Mouse (Mus musculus) midbrain, embryonic 11.5 days (tissue): ENCODE measurements around the gene Mpz. TPM values are rescaled to one million over a fixed set of nuclear protein-coding genes. Genes with fewer than 3 reads are reported as not detected.

Source experiments
- ATAC-seq: fragments of 200-750 bp; cut with Nextera tagmentation; 2 replicates; pipeline ENCODE4 v1.8.0; 2017; ENCODE audit warnings: moderate TSS enrichment, moderate library complexity; ENCODE audit not compliant: low FRiP score
- DNase-seq: peaks from one replicate; pipeline ENCODE4 v3.0.0; 2015; ENCODE audit warnings: low spot score; ENCODE audit errors: missing footprints
- H3K27ac ChIP-seq: fragments of 300-500 bp; sonication (generic); 2 replicates; pipeline ENCODE4 v1.5.1; 2014; ENCODE audit warnings: low read depth, low read length
- H3K27me3 ChIP-seq: fragments of 300-500 bp; sonication (generic); 2 replicates; pipeline ENCODE4 v1.6.1; 2014; ENCODE audit warnings: mild to moderate bottlenecking, low read length, moderate library complexity, mixed read lengths; ENCODE audit not compliant: control insufficient read depth, insufficient read depth
- H3K36me3 ChIP-seq: fragments of 300-500 bp; sonication (generic); 2 replicates; pipeline ENCODE4 v1.6.1; 2014; ENCODE audit warnings: mild to moderate bottlenecking, low read length, moderate library complexity, mixed read lengths; ENCODE audit not compliant: control insufficient read depth, insufficient read depth
- H3K4me1 ChIP-seq: fragments of 300-500 bp; sonication (generic); 2 replicates; pipeline ENCODE4 v1.6.1; 2014; ENCODE audit warnings: low read length; ENCODE audit not compliant: control insufficient read depth, insufficient read depth
- H3K4me2 ChIP-seq: fragments of 300-500 bp; sonication (generic); 2 replicates; pipeline ENCODE4 v1.6.1; 2014; ENCODE audit warnings: mild to moderate bottlenecking, moderate library complexity
- H3K4me3 ChIP-seq: fragments of 300-500 bp; sonication (generic); 2 replicates; pipeline ENCODE4 v1.5.1; 2014; ENCODE audit warnings: low read depth, low read length
- H3K9ac ChIP-seq: fragments of 300-500 bp; sonication (generic); 2 replicates; pipeline ENCODE4 v1.6.1; 2014; ENCODE audit warnings: low read length
- H3K9me3 ChIP-seq: fragments of 300-500 bp; sonication (generic); 2 replicates; pipeline ENCODE4 v1.6.1; 2016; ENCODE audit warnings: low read length; ENCODE audit not compliant: control insufficient read depth
- WGBS: fragments of 180-500 bp; shearing (Covaris S2); extraction: QIAGEN DNeasy Blood & Tissue Kit; methylation state at CpG from one replicate; pipeline ENCODE4 v1.1.7; 2014; 5-methylcytosine and 5-hydroxymethylcytosine counted together
- polyA plus RNA-seq: library from polyadenylated mRNA; unstranded; fragments of >200 nt; fragmentation: Nextera tagmentation; extraction: Ambion mirVana; gene quantifications from 2 replicates; pipeline ENCODE4 v1.2.1, GENCODE M21; 2014

Mpz gene
- polyA plus RNA-seq = 0.12 TPM in 2 replicates

DNA sequence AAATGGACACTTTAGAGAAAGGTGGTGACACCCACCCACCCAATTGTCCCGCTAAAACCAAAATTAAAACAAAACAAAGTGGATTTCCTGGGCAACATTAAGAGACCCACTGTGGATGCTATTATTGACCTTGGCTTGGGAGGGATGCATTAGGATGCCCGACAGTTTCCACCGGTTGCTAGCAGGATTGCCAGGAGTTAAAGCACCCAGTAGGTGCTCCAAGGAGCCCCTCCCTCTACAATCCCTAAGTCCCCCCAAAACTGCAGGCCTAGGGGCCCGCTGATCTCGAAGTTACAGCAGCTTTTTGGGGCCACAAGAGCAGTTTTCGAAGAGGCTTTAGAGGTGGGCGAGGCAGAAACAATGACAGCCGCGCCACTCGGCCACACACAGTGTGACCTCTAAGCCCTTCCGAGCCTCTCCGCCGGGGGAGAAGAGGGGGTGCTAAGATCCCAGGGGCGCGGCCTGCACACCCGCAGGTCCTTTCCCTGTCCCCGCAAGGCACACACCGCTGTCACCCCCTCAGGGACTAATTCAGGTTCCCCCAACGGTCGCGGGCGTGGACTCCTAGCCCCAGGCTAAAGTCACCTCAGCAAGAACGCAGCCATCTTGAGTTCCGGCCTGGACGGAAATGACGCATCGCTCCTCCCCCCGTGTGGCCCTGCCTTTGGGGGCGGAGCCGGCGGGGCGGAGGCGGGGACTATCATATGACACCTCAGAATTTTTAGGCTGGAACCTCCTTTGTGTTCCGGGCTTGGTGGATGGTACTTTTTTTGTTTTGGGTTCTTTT, at the start of gene Mpz, which contains the start of gene Sdhc:
TSS of gene Mpz (plus strand) at position 738 of the 787 bp plus-strand sequence.
TSS of gene Sdhc (minus strand) at position 630 of the 787 bp plus-strand sequence.
- no peaks in the 10 kb centered on the region for H3K27me3 ChIP-seq
- DNase-seq = peak; percentile 99
- peak within 1 kb of the TSS; percentile 88 for H3K4me2 ChIP-seq
- H3K27ac ChIP-seq = peak within 1 kb of the TSS; percentile 49; the same call in 1 of the 2 replicates
- H3K9ac ChIP-seq = peak within 1 kb of the TSS; percentile 88
- 0 out of 2 replicates have a peak, but pooled peaks cover 2% of the 10 kb centered on the region for H3K36me3 ChIP-seq
- peak; percentile 99 for ATAC-seq
- under 1% methylated on average over 34 of the region's 34 CpGs for WGBS
- peaks cover 11% of the 10 kb centered on the region for H3K4me1 ChIP-seq
- H3K4me3 ChIP-seq = peak within 1 kb of the TSS; percentile 83
- H3K9me3 ChIP-seq = no peaks in the 10 kb centered on the region

DNA sequence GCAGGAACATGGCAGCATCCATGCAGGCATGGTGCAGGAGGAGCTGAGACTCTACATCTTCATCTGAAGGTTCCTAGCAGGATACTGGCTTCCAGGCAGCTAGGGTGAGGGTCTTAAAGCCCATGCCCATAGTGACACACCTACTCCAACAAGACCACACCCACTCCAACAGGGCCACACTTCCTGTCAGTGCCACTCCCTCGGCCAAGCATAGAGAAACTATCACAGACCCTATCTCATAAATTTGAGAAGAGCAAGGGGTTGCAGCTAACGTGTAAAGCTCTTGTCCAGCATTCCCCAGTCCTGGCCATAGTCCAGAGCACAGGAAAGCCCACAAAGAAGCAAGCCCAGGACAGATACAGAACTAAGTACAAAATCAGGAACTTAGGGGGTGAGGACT, 49.5 kb upstream of the Mpz start:
- Histone ChIP-seq H3K9me3 (no peaks in the 10 kb centered on the region), H3K36me3 (no peaks in the 10 kb centered on the region), H3K4me2 (no peak overlapping the region), H3K4me3 (no peak overlapping the region), H3K4me1 (peaks cover 4% of the 10 kb centered on the region; the same call in 1 of the 2 replicates), H3K9ac (no peak overlapping the region), H3K27ac (no peak overlapping the region), H3K27me3 (no peaks in the 10 kb centered on the region)
- WGBS = 38% methylated on average over 2 of the region's 2 CpGs
- DNase-seq (no peak), ATAC-seq (no peak)

DNA sequence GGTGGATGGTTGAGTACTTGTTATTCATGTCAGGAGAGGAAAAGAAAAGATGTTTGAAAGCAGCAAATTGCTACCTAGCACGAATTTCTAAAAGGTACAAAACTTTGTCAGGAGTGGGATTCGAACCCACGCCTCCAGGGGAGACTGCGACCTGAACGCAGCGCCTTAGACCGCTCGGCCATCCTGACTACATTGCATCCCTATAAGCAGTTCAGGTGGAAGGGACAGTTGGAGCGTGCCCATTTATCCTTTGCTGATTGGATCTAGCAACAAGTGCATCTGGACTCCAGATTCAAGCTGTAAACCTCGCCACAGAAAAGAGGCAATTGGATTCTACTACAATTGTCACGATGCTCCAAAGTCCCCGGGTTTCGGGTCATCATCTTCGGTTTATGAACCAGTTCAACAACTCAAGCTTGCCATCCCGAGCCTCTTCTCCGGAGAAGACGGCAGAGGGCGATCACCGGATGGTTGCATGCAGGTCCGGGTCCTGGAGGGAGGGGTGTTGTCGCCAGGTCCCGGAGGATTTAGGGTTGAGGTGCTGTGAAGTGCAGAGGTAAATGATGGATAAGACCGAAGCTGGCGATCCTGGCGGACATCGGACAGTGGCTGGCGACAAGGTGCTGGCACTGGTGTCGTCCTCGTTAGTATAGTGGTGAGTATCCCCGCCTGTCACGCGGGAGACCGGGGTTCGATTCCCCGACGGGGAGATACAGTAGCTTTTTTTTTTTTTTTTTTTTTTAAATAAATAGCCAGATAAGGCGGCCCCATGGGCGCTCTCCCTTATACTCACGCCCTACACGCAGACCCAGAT, 48.6 kb upstream of the Mpz start:
- peak overlapping the region; percentile 69 for H3K4me3 ChIP-seq
- WGBS = under 1% methylated on average over 40 of the region's 40 CpGs
- peak; percentile 86 for ATAC-seq
- H3K36me3 ChIP-seq = no peaks in the 10 kb centered on the region
- H3K4me2 ChIP-seq = peak overlapping the region; percentile 59
- peak; percentile 100 for DNase-seq
- no peaks in the 10 kb centered on the region for H3K9me3 ChIP-seq
- peaks cover 4% of the 10 kb centered on the region; the same call in 1 of the 2 replicates for H3K4me1 ChIP-seq
- no peak overlapping the region for H3K27ac ChIP-seq
- H3K27me3 ChIP-seq = no peaks in the 10 kb centered on the region
- H3K9ac ChIP-seq = peak overlapping the region; percentile 45

DNA sequence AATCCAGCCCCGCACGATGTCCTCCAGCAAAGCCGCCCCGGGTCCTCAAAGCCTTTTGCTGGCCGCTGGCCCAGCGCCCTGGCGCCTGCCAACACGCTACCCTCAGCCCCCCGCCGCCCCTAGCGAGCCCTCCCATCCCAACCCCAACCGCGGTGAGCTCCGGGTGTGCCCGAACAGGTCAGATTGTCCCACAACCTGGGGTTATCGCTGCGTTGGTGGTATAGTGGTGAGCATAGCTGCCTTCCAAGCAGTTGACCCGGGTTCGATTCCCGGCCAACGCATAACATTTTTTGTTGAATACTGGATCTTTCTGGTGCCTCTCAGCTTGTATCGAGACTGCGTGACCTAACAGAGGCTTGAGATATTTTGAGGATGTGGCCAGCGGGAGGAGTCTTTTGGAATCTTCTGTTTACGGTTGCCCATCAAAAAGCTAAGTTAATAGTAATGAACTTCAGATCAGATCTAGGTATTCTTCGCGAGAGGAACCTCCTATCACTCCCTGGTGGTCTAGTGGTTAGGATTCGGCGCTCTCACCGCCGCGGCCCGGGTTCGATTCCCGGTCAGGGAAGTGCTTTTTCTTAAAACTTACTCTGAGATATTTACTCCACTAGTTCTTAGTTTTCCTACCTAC, 47.8 kb upstream of the Mpz start:
- DNase-seq (peak; percentile 100), ATAC-seq (peak; percentile 94)
- H3K9me3 ChIP-seq = no peaks in the 10 kb centered on the region
- under 1% methylated on average over 35 of the region's 35 CpGs for WGBS
- peak overlapping the region; percentile 59 for H3K4me2 ChIP-seq
- no peaks in the 10 kb centered on the region for H3K36me3 ChIP-seq
- no peak overlapping the region for H3K27ac ChIP-seq
- H3K27me3 ChIP-seq = no peaks in the 10 kb centered on the region
- H3K9ac ChIP-seq = peak overlapping the region; percentile 45
- H3K4me1 ChIP-seq = peaks cover 4% of the 10 kb centered on the region; the same call in 1 of the 2 replicates
- peak overlapping the region; percentile 69 for H3K4me3 ChIP-seq

DNA sequence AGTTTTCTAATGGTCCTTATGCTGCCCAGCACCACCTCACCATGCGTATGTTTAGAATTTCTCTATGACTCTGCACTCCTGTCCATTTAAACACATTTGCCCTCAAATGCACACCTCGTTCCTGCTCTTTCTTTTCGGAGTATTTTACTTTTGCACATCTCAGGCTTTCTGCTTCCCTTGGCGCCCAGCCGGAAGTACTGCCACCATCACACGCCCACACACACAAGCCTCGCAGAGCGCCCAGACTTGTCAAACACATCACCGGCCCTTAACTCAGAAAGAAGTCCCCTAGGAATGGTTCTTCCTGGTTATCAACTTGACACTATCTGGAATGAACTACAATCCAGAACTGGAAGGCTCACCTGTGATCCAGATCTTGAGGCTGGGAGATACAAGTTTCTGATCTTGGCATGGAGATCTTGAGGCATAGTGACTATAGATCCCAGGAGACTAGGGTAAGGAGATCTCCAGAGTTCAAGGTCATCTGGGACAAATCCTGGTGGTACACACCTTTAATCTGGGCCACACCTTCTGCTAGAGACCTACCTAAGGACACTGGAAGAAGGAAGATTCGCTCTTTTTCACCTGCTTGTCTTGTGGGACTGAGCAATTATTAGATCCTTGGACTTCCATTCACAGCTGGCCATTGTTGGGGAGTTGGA, 47.2 kb upstream of the Mpz start:
- Histone ChIP-seq H3K27me3 (no peaks in the 10 kb centered on the region), H3K4me1 (peaks cover 4% of the 10 kb centered on the region; the same call in 1 of the 2 replicates), H3K4me3 (peak overlapping the region; percentile 23), H3K27ac (no peak overlapping the region), H3K9ac (no peak overlapping the region), H3K9me3 (no peaks in the 10 kb centered on the region), H3K36me3 (no peaks in the 10 kb centered on the region), H3K4me2 (peak overlapping the region; percentile 52)
- DNase-seq (no peak), ATAC-seq (no peak; the same call in 1 of the 2 replicates)
- WGBS = 9% methylated on average over 10 of the region's 10 CpGs

DNA sequence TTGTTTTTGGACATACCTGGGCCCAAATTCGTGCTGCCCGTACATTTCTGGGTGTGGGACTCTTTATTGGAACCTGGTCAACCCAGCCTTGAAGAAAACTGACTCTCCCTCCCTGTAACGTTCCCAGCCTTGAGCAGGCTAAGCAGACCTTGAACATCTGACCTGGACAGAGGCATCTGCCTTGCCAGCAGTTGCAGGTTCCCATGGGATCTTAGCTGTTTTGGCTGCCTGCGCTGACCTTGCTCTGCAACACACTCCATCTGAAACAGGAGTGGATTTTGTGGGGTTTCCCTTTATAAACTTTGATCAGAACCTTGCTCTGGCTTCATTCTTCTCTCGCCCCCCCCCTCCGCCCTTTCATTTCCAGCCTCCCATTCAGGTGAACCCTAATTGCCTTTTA, 45.3 kb upstream of the Mpz start:
- no peak for DNase-seq
- no peak overlapping the region for H3K4me3 ChIP-seq
- H3K4me1 ChIP-seq = peaks cover 6% of the 10 kb centered on the region
- no peak overlapping the region for H3K27ac ChIP-seq
- 65% methylated on average over 6 of the region's 6 CpGs for WGBS
- no peaks in the 10 kb centered on the region for H3K27me3 ChIP-seq
- no peaks in the 10 kb centered on the region for H3K36me3 ChIP-seq
- no peak for ATAC-seq
- H3K4me2 ChIP-seq = no peak overlapping the region
- H3K9ac ChIP-seq = no peak overlapping the region
- H3K9me3 ChIP-seq = no peaks in the 10 kb centered on the region

DNA sequence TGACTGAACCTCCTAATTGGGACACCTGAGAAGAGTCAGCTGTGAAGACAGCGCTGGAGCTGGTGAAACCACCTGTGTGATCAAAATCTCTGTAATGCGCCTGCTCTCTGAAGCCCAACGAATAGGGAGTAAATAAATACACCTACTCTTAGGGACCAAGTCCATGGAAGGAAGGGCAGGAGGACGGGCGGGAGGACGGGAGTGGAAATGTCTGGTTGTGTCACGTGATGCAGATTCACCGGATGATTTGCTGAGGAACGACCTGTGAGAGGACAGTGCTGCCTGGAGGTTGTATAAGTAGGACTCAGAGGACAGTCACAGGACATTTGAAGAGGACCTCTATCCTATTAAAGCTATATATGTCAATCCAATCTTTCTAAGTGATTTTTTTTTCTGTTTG, 40.9 kb upstream of the Mpz start:
- Histone ChIP-seq H3K9ac (no peak overlapping the region), H3K4me3 (no peak overlapping the region), H3K4me2 (no peak overlapping the region), H3K9me3 (no peaks in the 10 kb centered on the region), H3K27me3 (no peaks in the 10 kb centered on the region), H3K4me1 (peaks cover 13% of the 10 kb centered on the region), H3K36me3 (no peaks in the 10 kb centered on the region), H3K27ac (no peak overlapping the region)
- DNase-seq (no peak), ATAC-seq (no peak)
- WGBS = 32% methylated on average over 9 of the region's 9 CpGs

DNA sequence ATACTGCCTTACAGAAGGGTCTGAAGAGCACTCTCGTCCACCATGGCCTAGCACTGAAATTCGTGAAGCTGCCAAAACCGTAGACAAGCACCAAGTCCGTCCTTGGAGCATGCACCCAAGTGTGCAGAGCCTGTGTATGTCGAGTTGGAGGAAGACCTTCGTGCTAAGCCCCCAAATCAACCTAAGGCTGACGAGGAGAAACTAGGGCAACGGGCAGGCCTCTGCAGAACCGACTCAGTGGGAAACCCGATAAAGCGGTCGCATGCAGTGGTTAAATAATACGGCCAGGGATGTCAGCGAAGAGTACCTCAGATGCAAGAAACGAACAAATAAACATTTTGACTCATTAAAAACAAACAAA, 39.9 kb upstream of the Mpz start:
- Histone ChIP-seq H3K4me2 (peak overlapping the region; percentile 43), H3K4me3 (peak overlapping the region; percentile 53), H3K27ac (0 out of 2 replicates have a peak overlapping the region, but pooled peaks have one; percentile 35), H3K36me3 (no peaks in the 10 kb centered on the region), H3K9me3 (no peaks in the 10 kb centered on the region), H3K27me3 (no peaks in the 10 kb centered on the region), H3K4me1 (peaks cover 13% of the 10 kb centered on the region), H3K9ac (peak overlapping the region; percentile 80)
- ATAC-seq = peak; percentile 49
- 8% methylated on average over 15 of the region's 15 CpGs for WGBS
- peak; percentile 97 for DNase-seq
